Mouse (Mus musculus): ENCODE measurements around the gene Mxd3. TPM values are rescaled to one million over a fixed set of nuclear protein-coding genes. Genes with fewer than 3 reads are reported as not detected.

Mxd3 gene
- polyA plus RNA-seq (2017; shearing (Covaris generic)) = 10 to 100 TPM in 1 of 3 experiments, 1 to 10 TPM in 2; 2.2 to 32.2 (median 3.5) TPM

DNA sequence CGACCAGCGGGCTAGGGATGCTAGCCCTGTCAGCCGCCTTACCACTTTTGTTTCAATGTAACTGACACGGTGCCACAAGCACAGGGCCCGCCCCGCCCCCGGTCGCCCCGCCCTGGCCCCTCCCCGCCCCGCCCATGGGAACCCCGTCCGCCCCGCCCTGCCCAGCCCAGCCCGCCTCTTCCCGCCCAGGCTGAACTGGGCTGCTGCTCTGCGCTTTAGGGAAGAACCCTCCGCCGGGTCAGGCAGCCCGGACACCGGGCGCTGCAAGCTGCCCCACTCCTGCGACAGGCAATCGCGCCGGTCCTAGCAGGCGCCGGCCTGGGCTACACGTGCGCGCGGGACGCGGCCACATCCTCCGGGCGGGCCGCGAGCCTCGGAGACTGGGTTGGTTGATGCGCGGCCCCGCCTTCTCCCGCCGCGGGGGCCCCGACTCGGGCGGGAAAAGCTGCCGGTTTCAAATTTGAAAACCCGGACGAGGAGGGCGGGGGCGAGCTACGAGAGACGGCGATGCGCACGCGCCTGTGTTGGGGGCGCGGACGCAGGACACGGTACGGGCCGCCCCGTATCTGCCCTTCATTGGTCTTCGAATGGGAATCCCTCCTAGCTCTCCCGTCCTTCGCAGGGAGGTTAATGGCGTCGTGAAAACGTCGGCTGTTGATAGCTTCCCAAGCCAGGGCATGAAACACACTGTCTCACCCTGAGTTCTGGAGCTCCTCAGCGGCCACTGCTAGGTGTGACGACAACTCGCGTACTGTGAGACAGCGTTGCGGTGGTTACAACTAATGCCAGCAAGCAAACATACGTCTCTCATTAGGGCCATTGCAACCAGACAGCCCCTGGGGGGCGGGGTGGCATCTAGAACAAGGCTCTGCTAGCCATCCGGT is at the start of gene Mxd3:
TSS of gene Mxd3 (minus strand) at position 141 of the 884 bp plus-strand sequence.
- ATAC-seq = peak; percentile 71

DNA sequence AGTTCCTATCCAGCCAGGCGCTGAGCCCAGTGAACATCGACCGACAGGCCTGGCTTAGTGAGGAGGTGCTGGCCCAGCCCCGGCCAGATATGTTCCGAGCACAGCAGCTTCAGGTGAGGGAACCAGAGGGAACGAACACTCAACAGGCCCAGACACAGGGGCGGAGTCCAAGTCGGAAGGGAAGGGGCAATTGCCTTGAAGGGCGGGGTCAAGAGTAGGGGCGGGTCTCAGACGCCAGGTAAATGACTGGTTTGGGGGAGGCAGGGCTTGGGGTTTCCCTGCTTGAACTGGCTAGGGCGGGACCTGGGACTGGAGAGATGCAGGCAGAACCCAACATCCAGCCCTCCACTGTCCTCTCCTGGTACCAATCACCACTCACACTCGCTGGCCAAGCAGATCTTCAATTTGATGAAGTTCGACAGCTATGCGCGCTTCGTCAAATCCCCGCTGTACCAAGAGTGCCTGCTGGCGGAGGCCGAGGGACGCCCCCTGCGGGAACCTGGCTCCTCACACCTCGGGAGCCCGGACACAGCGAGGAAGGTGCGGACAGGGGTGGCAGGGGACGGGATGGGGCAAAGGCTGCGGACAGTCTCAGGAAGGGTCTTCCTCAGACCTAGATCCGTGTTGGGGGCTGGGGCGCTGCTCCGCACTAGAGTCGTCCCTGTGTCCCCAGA is 49.4 kb upstream of the Mxd3 start:
- ATAC-seq = no peak

DNA sequence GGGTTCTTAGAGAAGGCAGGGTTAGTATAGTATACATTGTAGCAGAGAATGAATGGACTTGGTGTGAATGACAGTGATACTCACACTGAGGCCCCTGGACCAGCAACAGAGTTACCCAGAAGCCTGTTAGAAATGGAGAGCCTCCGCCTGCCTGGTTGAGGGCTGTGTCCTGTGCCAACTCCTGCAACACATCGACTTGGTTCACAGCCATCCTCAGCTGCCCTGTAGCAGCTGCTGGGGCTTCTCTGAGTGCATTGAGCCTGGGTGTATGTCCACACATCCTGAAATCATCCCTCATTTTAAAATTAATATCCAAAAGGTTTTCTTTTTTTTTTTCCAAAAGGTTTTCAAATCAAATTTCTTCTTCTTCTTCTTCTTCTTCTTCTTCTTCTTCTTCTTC is 46.3 kb upstream of the Mxd3 start:
- ATAC-seq = no peak

DNA sequence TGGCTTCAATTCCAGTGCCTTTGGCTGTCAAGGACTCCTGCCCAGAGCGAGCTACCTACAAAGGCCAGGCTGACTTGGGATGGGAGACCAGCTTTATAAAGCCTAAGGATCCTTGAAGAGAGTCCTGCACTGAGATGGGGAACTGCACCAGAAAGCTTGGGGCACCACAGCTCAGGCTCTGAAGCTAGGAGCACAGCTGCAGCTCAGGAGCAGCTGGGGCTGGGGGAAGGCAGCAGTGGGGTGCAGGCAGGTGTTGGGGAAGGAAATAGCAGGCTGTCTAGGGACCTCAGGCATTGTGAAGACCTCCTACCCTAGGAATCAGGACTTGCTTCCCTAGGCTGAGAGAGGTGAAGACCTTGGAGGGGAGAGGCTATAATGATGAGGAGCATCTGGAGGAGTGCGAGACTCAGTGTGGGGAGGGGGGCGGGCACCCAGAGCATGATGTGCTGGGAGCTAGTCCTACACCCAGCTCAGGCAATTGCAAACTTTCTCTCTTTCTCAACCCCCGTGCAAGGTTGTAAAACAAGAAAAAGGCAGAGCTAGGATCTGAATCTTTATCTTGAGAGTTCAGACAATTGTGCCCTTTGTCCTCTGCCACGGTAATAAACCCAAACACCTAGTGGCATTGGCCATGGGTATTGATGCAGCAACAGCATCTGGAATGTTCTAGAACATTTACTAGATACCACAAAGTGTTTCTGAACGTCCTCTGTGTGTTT is 44.7 kb upstream of the Mxd3 start:
- no peak for ATAC-seq

DNA sequence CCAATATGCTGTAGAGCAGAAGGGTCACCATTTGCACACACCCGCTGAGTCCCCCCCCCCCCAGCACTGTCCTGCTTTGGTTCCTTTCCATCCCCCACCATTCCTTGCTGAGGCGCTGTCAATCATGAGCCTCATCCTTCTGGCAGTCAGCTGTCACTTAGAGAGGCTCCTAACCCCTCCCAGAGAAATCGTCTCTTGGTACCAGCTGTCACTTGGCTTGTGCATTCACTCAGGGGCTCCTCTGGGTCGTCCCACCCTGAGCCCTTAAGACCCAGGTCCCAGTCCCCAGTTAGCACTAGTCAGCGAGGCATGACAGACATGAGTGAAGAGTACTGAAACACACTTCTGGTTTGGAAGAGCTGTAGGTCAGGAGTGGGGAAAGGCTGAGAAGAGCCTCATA is 42.1 kb upstream of the Mxd3 start:
- ATAC-seq = no peak

DNA sequence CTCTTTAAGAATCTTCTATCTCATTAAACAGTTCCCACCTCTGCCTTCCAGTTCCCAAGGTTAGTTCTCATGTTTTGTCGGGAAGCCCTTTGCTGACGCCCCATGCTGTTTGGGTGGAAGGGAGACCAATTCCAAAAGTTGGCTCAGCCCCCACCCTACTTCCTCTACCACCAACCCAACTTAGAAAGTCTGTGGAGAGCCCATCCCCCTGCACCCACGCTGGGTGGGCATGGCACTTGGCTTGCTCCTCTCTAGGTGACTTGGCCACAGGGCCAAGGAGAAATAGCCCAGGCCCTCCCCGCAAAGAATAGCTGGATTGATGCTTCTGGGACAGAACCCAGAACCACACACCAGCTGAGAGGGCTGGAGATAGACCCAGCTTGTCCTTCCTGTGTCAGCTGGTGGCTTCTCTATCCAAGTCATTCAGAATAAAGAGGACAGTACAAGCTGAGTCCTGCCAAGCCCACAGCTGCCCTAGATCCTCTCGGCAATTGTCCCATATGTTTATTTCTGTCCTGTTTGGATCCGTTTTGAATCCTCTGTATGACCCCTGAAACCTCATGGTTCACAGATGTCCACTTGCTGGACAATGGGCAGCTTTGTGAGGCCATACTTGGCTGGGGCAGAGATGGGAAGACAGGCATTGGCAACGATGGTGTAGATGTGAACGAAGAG is 41.5 kb upstream of the Mxd3 start:
- ATAC-seq = no peak

DNA sequence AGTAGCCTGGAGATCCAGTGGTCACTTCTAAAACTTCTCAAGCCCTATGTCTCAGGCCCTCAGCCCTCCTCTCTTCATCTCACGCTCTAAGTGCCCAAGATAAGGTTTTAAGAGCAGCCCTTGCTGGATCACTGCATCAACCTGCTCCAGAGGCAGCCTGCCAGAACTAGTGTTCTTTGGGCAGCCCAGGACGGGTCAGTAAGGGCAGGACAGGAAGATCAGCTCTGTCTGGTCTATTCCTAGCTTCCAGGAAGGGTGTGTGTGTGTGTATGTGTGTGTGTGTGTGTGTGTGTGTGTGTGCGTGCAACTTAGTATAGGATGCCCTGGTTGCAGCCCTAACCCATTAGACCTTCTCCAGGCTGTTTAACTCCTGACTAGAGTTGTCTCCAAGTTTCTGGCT is 40.6 kb upstream of the Mxd3 start:
- ATAC-seq = no peak

DNA sequence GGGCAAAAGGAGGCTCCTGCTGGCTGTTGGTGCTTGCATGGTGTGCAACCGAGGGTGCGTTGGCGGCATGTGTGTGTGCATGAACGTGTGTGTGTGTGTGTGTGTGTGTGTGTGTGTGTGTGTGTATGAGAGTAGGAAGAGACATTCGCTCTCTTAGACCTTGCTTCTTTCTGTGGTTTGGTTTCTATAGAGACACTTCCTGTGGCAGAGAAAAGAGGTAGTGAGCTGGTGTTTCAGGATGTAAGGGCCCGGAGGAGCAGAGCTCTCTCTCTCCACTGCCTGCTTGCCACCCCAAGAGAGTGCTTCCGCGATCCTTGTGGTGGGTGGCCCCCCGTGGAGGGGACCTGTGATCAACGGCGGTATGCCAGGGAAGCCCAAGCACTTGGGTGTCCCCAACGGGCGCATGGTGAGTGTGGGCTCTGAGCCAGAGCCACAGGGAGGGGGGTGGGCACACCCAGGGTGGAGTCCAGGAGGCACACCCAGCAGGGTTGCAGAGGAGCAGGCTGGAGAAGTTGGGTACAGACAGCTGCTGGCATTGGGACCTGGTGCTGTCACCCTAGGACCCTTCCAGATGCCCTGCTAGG is 40.0 kb upstream of the Mxd3 start, which contains the start of gene Rgs14:
TSS of gene Rgs14 (plus strand) at position 202 of the 584 bp plus-strand sequence.
- peak; percentile 97 for ATAC-seq

DNA sequence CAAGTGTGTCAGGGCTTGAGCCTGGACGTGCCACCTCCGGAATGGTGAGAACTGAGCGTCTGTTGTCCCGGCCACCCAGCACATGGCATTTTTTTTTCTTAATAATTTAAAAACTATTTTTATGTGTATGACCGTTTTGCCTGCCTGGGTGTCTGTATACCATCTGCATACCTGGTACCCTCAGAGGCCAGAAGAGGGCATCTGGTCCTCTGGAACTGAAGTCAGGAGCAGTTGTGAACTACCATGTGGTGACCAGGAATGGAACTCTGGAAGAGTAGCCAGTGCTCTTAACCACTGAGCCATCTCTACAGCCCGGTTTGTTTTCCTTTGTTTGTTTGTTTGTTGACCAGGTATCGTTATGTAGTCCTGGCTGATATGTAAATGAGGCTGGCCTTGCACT is 38.8 kb upstream of the Mxd3 start:
- no peak for ATAC-seq

DNA sequence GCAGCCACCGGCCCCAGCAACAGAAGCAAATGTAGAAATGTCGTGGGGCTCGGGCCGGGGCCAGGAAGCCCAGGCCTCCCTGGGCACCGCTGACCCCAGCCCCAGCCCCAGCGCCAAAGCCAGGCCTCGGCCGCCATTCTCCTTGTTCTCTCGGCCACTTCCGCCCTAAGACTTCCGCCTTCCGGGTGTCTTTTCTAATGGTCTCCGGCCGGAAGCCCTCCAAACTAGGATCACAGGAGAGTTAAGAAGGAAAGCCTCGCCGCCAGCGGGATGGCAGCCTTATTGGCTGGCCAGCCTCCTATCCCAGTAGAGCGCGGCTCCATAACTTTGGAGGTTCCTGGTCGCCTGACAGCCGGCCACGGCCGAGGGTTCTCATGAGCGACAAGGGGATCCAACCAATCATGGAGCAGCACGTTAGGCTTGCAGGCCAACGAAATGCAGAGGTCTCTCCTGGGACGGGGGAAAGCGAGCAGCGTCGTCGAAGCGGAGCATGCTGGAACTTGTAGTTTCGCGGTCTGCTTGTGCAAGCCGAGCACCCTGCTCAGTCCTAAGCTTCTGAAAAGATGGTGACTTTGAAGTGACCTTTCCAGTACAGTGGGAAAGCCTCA is 32.9 kb upstream of the Mxd3 start, which contains the start of gene Lman2:
TSS of gene Lman2 (minus strand) at position 331 of the 608 bp plus-strand sequence.
- ATAC-seq = peak; percentile 98

DNA sequence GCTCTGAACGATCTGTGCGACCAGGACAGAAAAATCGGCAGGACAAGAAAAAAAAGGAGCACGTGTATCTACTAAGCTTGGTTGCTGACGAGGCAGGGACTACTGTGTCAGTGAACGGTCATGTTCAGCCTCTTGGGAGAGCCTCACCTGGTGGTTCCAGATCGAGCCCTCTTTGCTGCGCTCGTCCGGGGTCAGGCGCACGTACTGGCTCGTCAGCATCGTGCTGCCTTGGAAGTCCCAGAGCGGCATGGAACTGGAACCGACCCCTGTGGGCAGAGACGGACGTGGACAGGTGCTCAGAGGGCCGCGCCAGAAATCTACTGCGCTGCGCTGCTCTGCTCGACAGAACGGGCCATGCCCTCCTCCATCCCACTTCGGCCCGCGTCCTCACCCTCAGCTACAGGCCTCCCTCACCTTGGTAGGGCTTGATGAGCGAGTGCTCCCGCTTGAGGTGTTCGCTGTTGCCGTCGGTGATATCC is 32.4 kb upstream of the Mxd3 start:
- peak; percentile 22 for ATAC-seq

DNA sequence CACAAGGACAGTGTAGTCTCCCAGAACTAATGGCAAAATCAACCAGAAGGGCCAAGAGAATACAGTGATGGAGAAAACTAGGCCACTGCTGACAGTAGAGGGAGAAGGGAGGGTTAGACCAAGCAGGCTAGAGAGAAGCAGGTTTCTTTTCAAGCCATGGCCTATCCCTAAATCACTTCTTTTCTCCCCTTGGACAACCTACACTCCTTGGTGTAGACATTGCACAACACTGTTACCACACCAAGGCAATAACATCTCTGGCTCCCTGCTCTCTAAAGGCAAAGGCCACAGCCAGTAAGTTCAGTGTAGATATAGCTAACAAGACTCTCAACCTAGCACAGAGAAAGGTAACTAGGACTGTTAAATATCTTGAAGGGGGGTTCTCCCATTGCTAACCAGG is 31.5 kb upstream of the Mxd3 start:
- ATAC-seq = no peak

DNA sequence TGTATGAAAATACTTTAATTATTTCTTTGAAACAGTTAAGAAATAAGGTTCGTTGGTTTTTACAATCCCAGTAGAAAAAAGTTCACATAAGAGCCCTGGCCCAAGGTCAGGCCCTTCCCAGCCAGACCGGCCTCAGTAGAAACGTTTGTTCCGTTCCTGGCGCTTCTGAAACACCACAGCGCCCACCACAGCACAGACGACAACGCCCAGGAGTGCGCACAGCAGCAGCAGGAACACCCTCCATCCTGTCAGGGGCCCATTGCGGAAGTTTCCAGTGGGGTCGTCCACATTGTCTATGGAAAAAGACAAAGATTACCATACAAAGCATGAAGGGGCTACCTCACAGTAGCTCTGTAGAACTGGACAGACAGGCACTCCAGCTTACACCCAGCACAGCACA is 17.1 kb upstream of the Mxd3 start:
- no peak for ATAC-seq

DNA sequence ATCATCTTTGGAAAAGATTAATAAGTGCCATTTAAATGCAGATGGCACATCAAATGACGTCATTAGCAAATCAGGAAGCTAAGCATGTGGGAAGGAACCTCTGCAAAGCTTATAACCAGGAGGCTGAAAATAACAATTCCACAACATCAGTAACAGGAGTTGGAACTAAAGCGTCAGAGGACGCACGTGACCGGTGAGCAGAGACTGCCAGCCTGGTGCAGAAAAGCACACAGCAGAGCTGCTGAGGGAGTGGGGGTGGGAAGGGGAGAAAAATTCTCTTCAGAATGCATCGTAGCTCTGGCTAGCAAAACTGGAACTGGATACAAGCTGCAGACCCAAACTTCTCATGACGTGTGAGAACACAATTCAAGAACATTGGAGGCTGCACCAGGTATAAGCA is 14.7 kb upstream of the Mxd3 start:
- no peak for ATAC-seq

DNA sequence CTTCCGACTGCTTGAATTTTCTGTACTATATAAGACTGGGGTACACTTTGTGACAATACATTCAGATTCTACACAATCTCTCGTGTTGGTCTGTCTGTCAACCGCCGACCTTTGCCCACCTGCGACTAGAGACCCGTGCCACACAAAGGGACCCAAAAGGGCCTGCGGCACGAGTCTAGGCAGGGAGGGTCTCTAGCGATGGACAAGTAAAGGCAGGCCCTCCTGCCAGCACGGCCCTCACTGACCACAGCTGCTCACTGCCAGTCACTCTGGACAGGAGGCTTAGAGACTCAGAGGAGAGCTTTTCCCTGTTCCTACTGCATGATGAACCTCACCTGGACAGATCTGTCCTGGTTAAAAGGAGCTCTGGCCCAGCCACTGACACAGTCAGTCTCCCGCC is 12.8 kb upstream of the Mxd3 start:
- ATAC-seq = no peak

DNA sequence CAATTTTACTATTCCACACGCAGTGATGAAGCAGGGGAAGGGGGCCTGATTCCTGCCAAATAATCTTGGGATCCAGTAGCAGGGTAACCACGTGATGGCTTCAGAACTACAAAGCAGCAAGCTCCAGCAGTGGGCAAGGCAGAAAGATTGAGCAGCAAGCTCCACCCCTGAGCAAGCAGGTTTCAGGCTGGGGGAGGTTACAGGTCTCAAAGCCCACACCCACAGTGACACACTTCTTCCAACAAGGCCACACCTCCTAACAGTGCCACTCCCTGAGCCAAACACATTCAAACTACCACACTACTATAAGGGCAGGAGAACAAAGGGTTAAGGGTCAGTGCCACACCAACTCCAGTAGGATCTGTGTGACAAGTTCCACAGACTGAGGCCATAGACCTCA is 9.6 kb upstream of the Mxd3 start:
- ATAC-seq = peak; percentile 32

DNA sequence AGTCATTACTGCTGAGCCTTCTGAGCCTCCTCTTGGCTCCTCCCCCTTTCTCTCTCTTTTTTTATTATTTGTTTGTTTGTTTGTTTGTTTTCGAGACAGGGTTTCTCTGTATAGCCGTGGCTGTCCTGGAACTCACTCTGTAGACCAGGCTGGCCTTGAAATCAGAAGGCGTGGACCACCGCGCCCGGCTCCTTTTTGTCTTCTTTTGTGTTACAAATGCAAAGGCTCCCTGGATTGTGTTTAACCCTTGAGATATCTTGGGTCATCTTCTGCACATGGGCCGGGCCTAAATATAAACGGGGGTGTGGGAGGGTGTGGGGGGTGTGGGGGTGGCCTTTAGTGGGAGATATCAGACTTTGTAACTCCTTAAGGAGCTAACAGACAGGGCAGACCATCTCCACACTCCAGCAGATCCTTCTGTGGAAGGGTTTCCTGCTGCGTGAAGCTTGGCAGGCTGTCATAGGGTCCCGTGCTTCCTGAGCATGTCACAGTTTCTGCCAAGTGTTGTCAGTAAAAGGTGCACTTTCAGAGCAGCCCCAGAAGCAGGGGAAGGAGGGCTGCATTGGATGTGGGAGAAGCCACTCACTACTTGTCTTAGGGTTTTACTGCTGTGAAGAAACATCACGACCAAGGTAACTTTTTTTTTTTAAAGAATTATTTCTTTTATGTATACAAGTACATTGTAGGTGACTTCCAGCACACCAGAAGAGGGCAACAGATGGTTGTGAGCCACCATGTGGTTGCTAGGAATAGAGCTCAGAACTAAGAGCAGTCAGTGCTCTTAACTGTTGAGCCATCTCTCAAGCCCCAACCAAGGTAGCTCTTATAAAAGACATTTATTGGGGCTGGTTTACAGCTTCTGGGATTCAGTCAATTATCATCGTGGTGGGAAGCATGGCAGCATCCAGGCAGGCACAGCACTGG is 8.8 kb upstream of the Mxd3 start:
- no peak for ATAC-seq

DNA sequence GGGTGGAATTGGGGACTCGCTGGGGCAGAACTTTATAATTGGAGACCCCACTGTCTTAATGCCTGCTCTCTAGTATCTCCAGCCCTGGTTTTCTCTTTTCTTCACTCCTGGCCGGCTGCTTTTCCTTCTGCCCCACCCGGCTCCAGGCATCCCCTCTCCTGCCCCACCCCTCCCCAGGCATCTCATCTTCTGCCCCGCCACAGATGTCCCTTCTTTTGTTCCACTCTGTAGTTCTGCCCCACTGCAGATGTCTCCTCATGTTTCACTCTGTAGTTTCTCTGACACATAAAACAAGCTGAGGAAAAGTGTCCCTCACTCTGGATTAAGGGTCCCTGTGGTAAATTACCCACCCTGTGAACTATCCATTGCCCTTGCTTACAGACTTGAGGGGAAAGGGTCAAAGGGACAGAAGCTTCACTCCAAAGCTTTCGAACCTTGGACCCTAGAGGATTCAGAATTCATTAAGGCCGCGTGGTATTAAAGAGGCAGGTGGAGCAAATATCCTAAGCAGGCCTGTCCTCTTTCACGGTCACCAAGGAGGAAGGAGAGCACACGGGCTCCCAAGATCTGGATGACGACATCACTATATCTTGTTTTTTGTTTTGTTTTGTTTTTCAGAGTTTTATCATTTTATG is 7.8 kb upstream of the Mxd3 start:
- no peak for ATAC-seq

DNA sequence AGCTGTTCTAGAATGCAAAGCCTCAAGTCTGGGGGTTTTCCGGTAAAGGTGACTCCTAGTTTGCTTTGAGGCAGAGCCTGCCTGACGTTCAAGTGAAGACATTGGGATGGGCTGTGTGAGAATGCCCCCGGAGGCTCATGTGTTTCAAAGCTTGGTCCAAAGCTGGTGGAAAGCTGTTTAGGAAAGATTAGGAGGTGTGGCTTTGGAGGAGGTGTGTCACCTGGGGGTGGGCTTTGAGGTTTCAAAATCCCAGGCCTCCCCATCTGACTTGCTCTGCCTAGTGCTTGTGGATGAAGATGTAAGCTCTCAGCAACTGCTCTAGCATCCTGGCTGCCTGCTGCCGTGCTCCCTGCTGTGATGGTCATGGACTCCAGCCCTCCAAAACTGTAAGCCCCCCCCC is 6.1 kb upstream of the Mxd3 start:
- no peak for ATAC-seq

DNA sequence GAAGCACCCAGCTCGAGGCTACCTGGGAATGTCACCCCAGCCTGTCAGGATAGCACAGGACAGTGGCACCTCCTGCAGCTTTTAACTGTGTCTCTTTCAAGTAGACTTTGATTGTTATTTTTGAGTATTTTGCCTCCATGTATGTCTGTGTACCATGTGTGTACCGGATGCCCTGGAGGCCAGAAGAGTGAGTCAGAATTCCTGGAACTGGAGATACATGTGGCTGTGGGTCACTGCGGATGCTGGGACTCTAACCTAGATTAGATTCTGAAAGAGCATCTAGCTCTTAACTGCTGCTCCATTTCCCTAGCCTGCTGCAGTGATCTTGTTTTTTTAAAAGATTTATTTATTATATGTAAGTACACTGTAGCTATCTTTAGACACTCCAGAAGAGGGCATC is 2.7 kb upstream of the Mxd3 start:
- no peak for ATAC-seq
